Mouse (Mus musculus) gastrocnemius, adult 2 months (tissue): Measurements from ENCODE around the gene Cdca8. TPM values are rescaled to one million over a fixed set of nuclear protein-coding genes. Genes with fewer than 3 reads are reported as not detected.

Experiments
- DNase-seq: peaks from one replicate; pipeline ENCODE4 v3.0.0; 2022
- H3K27ac ChIP-seq: fragments of 200-600 bp; 2 replicates; pipeline ENCODE4 v1.8.1; 2022; ENCODE audit warnings: mild to moderate bottlenecking
- H3K4me3 ChIP-seq: fragments of 200-600 bp; 2 replicates; pipeline ENCODE4 v1.8.1; 2022; ENCODE audit warnings: mild to moderate bottlenecking, moderate library complexity
- CTCF ChIP-seq: fragments of 200-600 bp; IDR thresholded peaks from 2 replicates; pipeline ENCODE4 v1.8.1; 2022; ENCODE audit warnings: antibody characterized with exemption, mild to moderate bottlenecking, moderate library complexity
- intact Hi-C: fragments of 180-260 bp; cut with DNase I; formaldehyde crosslinking; loops from one replicate; pipeline ENCODE4 v1.15.1; 2025
- total RNA-seq, 2 experiments: library from RNA; stranded (reverse); gene quantifications; 2 replicates each; pipeline ENCODE4 v1.2.3; 2021

The Cdca8 gene
- total RNA-seq, 2 experiments from 2014 or later: 0.28 to 0.38 TPM

DNA sequence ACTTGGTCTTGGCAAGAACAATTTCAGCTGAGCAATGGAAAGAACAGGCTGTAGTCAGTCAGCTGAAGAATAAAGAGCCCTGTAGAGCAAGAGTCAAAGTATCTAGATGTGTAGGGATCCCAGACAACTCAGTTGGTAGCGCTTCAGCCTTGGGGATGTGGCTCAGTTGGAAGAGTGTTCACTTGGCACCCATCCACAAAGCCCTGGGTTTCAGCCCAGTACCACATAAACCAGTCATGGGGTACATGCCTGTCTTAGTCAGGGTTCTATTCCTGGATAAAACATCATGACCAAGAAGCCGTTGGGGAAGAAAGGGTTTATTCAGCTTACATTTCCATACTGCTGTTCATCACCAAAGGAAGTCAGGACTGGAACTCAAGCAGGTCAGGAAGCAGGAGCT lies 49.2 kb downstream of the Cdca8 start:
- no peak overlapping the region for H3K4me3 ChIP-seq
- no peak for TF ChIP-seq CTCF

DNA sequence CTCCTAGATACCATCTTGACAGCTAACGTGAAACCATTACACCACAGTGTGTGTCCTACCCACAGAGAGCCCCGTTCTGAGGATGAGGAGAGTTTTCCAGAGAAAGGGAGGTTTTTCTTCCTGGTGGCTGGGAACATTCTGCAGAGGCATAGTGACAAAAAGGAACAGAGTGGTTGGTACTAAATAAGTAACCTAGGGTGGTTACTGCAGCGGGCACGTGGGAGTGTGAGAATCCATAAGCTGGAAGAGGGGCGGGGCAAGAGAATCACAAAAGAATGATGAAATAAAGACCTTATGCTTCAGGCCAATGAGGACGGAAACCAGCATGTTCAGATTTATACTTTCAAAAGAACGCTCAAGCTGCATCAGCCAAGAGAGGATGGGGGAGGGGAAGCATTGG lies 50.4 kb downstream of the Cdca8 start:
- intact Hi-C loops: no loop called here
- no peak overlapping the region for H3K4me3 ChIP-seq
- no peak for DNase-seq
- no peak overlapping the region for H3K27ac ChIP-seq
- no peak for TF ChIP-seq CTCF

More for the DNA sequence above, 49.2 kb downstream of the Cdca8 start:
- no peak for DNase-seq
- H3K27ac ChIP-seq: no peak overlapping the region
- intact Hi-C loops: no loop called here

DNA sequence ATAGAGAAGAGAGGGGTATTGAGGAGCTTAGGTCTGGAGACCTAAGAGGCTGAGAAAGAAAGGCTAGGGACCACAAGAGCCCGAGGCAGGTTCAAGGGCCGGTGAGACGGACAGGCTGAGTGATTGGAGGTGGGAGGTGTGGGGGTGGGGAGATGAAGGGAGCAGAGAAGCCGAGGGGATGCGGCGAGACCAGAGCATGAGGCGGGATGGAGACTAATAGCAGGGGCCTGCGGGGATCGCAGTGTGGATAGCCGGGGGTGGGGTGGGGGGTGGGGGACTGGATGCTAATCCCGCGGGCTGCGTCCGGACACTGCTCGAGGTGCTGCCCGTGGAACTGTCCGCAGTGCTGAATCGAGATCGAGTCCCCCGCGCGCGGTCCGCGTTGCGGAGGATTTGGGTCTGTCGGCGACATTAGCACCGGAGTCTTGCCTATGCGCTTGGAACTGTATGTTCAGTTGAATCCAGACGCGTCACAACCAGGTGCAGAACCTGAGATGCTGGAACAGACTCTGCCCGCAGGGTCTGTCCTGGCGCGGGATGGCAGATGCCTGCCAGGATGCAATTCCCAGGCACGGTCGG lies 56.9 kb downstream of the Cdca8 start:
- no peak for DNase-seq
- intact Hi-C loops: no loop called here
- no peak for TF ChIP-seq CTCF
- Histone ChIP-seq H3K27ac (no peak overlapping the region), H3K4me3 (no peak overlapping the region)

DNA sequence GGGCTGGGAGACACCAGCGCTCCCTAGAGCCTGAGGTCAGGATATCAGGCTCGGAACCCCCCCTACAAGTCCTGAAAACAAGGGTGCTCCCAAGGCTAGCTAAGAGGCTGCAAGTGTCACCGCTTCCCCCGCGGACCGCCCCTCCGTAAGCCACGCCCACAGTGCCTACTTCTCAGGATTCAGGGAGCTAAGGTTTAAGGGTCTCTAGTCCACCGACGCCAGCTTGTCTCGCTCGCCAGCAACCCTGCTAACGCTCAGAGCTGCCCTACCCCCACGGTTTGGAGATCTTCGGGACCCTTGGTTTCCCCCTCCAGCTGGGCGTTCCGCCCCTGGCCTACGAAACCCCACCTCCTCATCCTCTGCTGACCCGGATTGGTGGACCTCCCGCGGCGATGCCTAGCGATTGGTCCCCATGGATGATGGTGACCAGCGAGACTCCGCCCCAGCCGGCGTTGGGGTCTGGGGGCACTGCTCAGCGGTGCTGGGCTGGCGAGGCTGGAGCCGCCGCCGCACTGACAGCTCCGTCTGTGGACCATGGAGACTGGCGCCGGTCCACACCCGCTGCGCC lies 57.7 kb downstream of the Cdca8 start:
- peak overlapping the region; percentile 23 for H3K4me3 ChIP-seq
- intact Hi-C loops: no loop called here
- TF ChIP-seq CTCF: no peak

DNA sequence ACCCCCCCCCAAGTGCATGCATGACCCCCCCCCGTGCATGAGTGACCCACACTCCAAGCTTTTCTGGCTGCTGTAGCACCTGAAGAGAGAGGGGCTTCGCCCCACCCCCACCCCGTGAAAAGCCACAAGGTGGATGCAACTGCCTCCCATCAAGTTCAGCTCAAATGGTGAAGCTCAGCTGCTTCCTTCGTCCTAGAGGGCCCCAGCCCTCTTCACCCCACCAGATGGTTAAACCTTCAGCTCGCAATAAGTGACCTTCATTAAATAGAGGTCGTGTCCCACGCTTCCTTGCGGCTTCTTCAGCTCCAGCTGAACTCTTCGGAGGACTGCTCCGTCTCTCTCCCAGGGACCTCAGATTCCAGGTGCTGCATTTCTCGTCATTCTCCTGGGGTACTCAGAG lies 58.5 kb downstream of the Cdca8 start, which contains the start of gene Epha10:
Gene Epha10 (plus strand): TSS at position 301 of the 400 bp plus-strand sequence.
- no peak for TF ChIP-seq CTCF
- intact Hi-C loops: no loop called here
- H3K4me3 ChIP-seq: peak within 1 kb of the TSS; percentile 23
- H3K27ac ChIP-seq: no peak within 1 kb of the TSS
- DNase-seq: no peak

More for the DNA sequence above, 57.7 kb downstream of the Cdca8 start:
- H3K27ac ChIP-seq: no peak overlapping the region
- DNase-seq: no peak

DNA sequence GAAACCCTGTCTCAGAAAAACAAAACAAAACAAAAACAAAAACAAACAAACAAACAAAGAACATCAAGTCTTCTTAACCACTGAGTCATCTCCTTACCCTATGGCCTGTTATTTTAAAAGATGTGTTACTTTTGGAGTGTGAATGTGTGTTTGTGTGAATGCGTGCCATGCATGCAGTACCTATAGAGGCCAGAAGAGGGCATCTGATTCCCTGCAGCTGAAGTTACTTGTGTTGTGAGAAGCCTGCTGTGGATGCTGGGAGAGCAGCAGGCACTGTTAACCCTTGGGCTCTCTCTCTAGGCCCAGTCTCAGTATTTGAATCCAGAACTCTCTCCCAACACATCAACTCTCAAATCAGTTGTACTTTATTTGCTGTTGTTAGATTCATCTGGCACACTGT lies 66.4 kb downstream of the Cdca8 start:
- peak; percentile 15; the same call in 1 of the 2 replicates for TF ChIP-seq CTCF
- intact Hi-C loops: no loop called here
- DNase-seq: no peak

More for the DNA sequence above, 66.4 kb downstream of the Cdca8 start:
- H3K27ac ChIP-seq: no peak overlapping the region
- no peak overlapping the region for H3K4me3 ChIP-seq

Other genes with a start within 250 kb of the Cdca8 start
- 10 to 100 TPM; 17.5 to 21.5 TPM for gene Utp11, start 245.7 kb downstream of the Cdca8 start, total RNA-seq
- gene Fhl3, start 238.6 kb downstream of the Cdca8 start, total RNA-seq: 100 to 1,000 TPM; 151 to 515 TPM
- gene Sf3a3, start 224.5 kb downstream of the Cdca8 start, total RNA-seq: 10 to 100 TPM; 11.1 to 14.3 TPM
- 10 to 100 TPM in 1 of 2 experiments, 1 to 10 TPM in 1; 8.9 to 10.6 TPM for gene Inpp5b, start 197.5 kb downstream of the Cdca8 start, total RNA-seq
- 10 to 100 TPM; 11.9 to 15.7 TPM for gene Mtf1, start 137.2 kb downstream of the Cdca8 start, total RNA-seq
- gene Yrdc, start 88.6 kb downstream of the Cdca8 start, total RNA-seq: 10 to 100 TPM in 1 of 2 experiments, 1 to 10 TPM in 1; 9.4 to 11.4 TPM
- gene 1110065P20Rik, start 88.1 kb downstream of the Cdca8 start, total RNA-seq: 10 to 100 TPM; 18.4 to 23.0 TPM
- under 1 TPM; 0.31 to 0.46 TPM for gene Maneal, start 77.1 kb downstream of the Cdca8 start, total RNA-seq
- gene Epha10, start 58.4 kb downstream of the Cdca8 start, total RNA-seq: not detected
- gene 9930104L06Rik, start 2.3 kb downstream of the Cdca8 start, total RNA-seq: 1 to 10 TPM; 8.6 to 9.4 TPM
- gene Rspo1, start 47.1 kb upstream of the Cdca8 start, total RNA-seq: under 1 TPM; 0.26 to 0.59 TPM
- 10 to 100 TPM; 29.3 to 31.9 TPM for gene Gnl2, start 77.3 kb upstream of the Cdca8 start, total RNA-seq
- not detected for gene Dnali1, start 126.4 kb upstream of the Cdca8 start, total RNA-seq
- gene Snip1, start 127.4 kb upstream of the Cdca8 start, total RNA-seq: 1 to 10 TPM; 4.5 to 6.1 TPM
- 10 to 100 TPM; 12.0 to 13.5 TPM for gene Meaf6, start 145.8 kb upstream of the Cdca8 start, total RNA-seq
- gene Zc3h12a, start 188.5 kb upstream of the Cdca8 start, total RNA-seq: 1 to 10 TPM; 2.6 TPM